Mouse (Mus musculus): ENCODE data around the gene Fbxl13. TPM values are rescaled to one million over a fixed set of nuclear protein-coding genes. Genes with fewer than 3 reads are reported as not detected.

Gene Fbxl13
- total RNA-seq, 1 experiment: not detected

GRCm38 (mm10) chr5:21565392-21566065, 79.9 kb downstream of the Fbxl13 start:
- H3K36me3 ChIP-seq (ENCODE audit: control insufficient read depth, insufficient read depth, low read length, poor library complexity, severe bottlenecking): no peaks in the 10 kb centered on the region
- in situ Hi-C loops (cut with MboI; ENCODE audit: low sequenced_read_pairs in 2 of 2, unreplicated experiment in 2 of 2): no loop called here
- H3K4me1 ChIP-seq (ENCODE audit: control insufficient read depth in 2 of 2, insufficient read depth in 2 of 2, low read length in 2 of 2, poor library complexity in 1 of 2): no peaks in the 10 kb centered on the region
- H3K27ac ChIP-seq (ENCODE audit: insufficient read depth, low read depth, low read length, poor library complexity, severe bottlenecking): no peak overlapping the region
- TF ChIP-seq ZC3H11A (IDR thresholded peaks at IDR 0.05; ENCODE audit: borderline replicate concordance, low read depth, low read length): no peak
- TF ChIP-seq HCFC1 (IDR thresholded peaks at IDR 0.05; ENCODE audit: borderline replicate concordance, insufficient read depth, low read length): no peak
- TF ChIP-seq MAFK (IDR thresholded peaks at IDR 0.05; ENCODE audit: insufficient read depth, low read depth, low read length): no peak
- no peak for TF ChIP-seq ZNF384 (IDR thresholded peaks at IDR 0.05; ENCODE audit: low read depth, low read length)
- TF ChIP-seq CHD2 (IDR thresholded peaks at IDR 0.05; ENCODE audit: low read depth, low read length): no peak
- no peak overlapping the region for H3K4me3 ChIP-seq (ENCODE audit: insufficient read depth in 1 of 2, low read depth in 1 of 2, low read length in 2 of 2, poor library complexity in 1 of 2, severe bottlenecking in 1 of 2)
- no peaks in the 10 kb centered on the region for H3K9me3 ChIP-seq (ENCODE audit: control insufficient read depth, insufficient read depth, low read depth, low read length)
- no peak overlapping the region for H3K9ac ChIP-seq (ENCODE audit: insufficient read depth, low read depth, low read length, poor library complexity, severe bottlenecking)
- DNase-seq (ENCODE audit: low read depth, low spot score): no peak

- no peak overlapping the region for H3K27ac ChIP-seq (ENCODE audit: insufficient read depth, low read depth, low read length, poor library complexity, severe bottlenecking)
- H3K4me3 ChIP-seq (ENCODE audit: insufficient read depth in 1 of 2, low read depth in 1 of 2, low read length in 2 of 2, poor library complexity in 1 of 2, severe bottlenecking in 1 of 2): no peak overlapping the region
- no peak for TF ChIP-seq CHD2 (IDR thresholded peaks at IDR 0.05; ENCODE audit: low read depth, low read length)
- TF ChIP-seq ZNF384 (IDR thresholded peaks at IDR 0.05; ENCODE audit: low read depth, low read length): no peak
- TF ChIP-seq ZC3H11A (IDR thresholded peaks at IDR 0.05; ENCODE audit: borderline replicate concordance, low read depth, low read length): no peak
- TF ChIP-seq HCFC1 (IDR thresholded peaks at IDR 0.05; ENCODE audit: borderline replicate concordance, insufficient read depth, low read length): no peak
- no peak for TF ChIP-seq MAFK (IDR thresholded peaks at IDR 0.05; ENCODE audit: insufficient read depth, low read depth, low read length)
- no peak for DNase-seq (ENCODE audit: low read depth, low spot score)
- no peaks in the 10 kb centered on the region for H3K9me3 ChIP-seq (ENCODE audit: control insufficient read depth, insufficient read depth, low read depth, low read length)
- no peak overlapping the region for H3K9ac ChIP-seq (ENCODE audit: insufficient read depth, low read depth, low read length, poor library complexity, severe bottlenecking)
- in situ Hi-C loops (cut with MboI; ENCODE audit: low sequenced_read_pairs in 2 of 2, unreplicated experiment in 2 of 2): no loop called here
- no peaks in the 10 kb centered on the region for H3K36me3 ChIP-seq (ENCODE audit: control insufficient read depth, insufficient read depth, low read length, poor library complexity, severe bottlenecking)
- no peaks in the 10 kb centered on the region for H3K4me1 ChIP-seq (ENCODE audit: control insufficient read depth in 2 of 2, insufficient read depth in 2 of 2, low read length in 2 of 2, poor library complexity in 1 of 2)
Observed at GRCm38 (mm10) chr5:21563936-21564335, 81.5 kb downstream of the Fbxl13 start.

GRCm38 (mm10) chr5:21556502-21556901, 88.9 kb downstream of the Fbxl13 start:
- no peaks in the 10 kb centered on the region for H3K9me3 ChIP-seq (ENCODE audit: control insufficient read depth, insufficient read depth, low read depth, low read length)
- H3K27ac ChIP-seq (ENCODE audit: insufficient read depth, low read depth, low read length, poor library complexity, severe bottlenecking): no peak overlapping the region
- no peak for DNase-seq (ENCODE audit: low read depth, low spot score)
- H3K36me3 ChIP-seq (ENCODE audit: control insufficient read depth, insufficient read depth, low read length, poor library complexity, severe bottlenecking): no peaks in the 10 kb centered on the region
- in situ Hi-C loops (cut with MboI; ENCODE audit: low sequenced_read_pairs in 2 of 2, unreplicated experiment in 2 of 2): no loop called here
- no peaks in the 10 kb centered on the region for H3K4me1 ChIP-seq (ENCODE audit: control insufficient read depth in 2 of 2, insufficient read depth in 2 of 2, low read length in 2 of 2, poor library complexity in 1 of 2)
- H3K9ac ChIP-seq (ENCODE audit: insufficient read depth, low read depth, low read length, poor library complexity, severe bottlenecking): no peak overlapping the region
- no peak overlapping the region for H3K4me3 ChIP-seq (ENCODE audit: insufficient read depth in 1 of 2, low read depth in 1 of 2, low read length in 2 of 2, poor library complexity in 1 of 2, severe bottlenecking in 1 of 2)
- TF ChIP-seq MAFK (IDR thresholded peaks at IDR 0.05; ENCODE audit: insufficient read depth, low read depth, low read length) (no peak), ZC3H11A (IDR thresholded peaks at IDR 0.05; ENCODE audit: borderline replicate concordance, low read depth, low read length) (no peak), CHD2 (IDR thresholded peaks at IDR 0.05; ENCODE audit: low read depth, low read length) (no peak), ZNF384 (IDR thresholded peaks at IDR 0.05; ENCODE audit: low read depth, low read length) (no peak), HCFC1 (IDR thresholded peaks at IDR 0.05; ENCODE audit: borderline replicate concordance, insufficient read depth, low read length) (no peak)

- in situ Hi-C loops (cut with MboI; ENCODE audit: low sequenced_read_pairs in 2 of 2, unreplicated experiment in 2 of 2): no loop called here
- TF ChIP-seq CHD2 (IDR thresholded peaks at IDR 0.05; ENCODE audit: low read depth, low read length) (no peak), ZNF384 (IDR thresholded peaks at IDR 0.05; ENCODE audit: low read depth, low read length) (no peak), MAFK (IDR thresholded peaks at IDR 0.05; ENCODE audit: insufficient read depth, low read depth, low read length) (no peak), HCFC1 (IDR thresholded peaks at IDR 0.05; ENCODE audit: borderline replicate concordance, insufficient read depth, low read length) (no peak), ZC3H11A (IDR thresholded peaks at IDR 0.05; ENCODE audit: borderline replicate concordance, low read depth, low read length) (no peak)
Observed at GRCm38 (mm10) chr5:21554732-21555131, 90.7 kb downstream of the Fbxl13 start.

More at GRCm38 (mm10) chr5:21554732-21555131, 90.7 kb downstream of the Fbxl13 start:
- no peaks in the 10 kb centered on the region for H3K4me1 ChIP-seq (ENCODE audit: control insufficient read depth in 2 of 2, insufficient read depth in 2 of 2, low read length in 2 of 2, poor library complexity in 1 of 2)
- H3K9ac ChIP-seq (ENCODE audit: insufficient read depth, low read depth, low read length, poor library complexity, severe bottlenecking): no peak overlapping the region
- no peak overlapping the region for H3K4me3 ChIP-seq (ENCODE audit: insufficient read depth in 1 of 2, low read depth in 1 of 2, low read length in 2 of 2, poor library complexity in 1 of 2, severe bottlenecking in 1 of 2)
- H3K27ac ChIP-seq (ENCODE audit: insufficient read depth, low read depth, low read length, poor library complexity, severe bottlenecking): no peak overlapping the region
- DNase-seq (ENCODE audit: low read depth, low spot score): no peak
- no peaks in the 10 kb centered on the region for H3K9me3 ChIP-seq (ENCODE audit: control insufficient read depth, insufficient read depth, low read depth, low read length)
- no peaks in the 10 kb centered on the region for H3K36me3 ChIP-seq (ENCODE audit: control insufficient read depth, insufficient read depth, low read length, poor library complexity, severe bottlenecking)
